Mouse (Mus musculus) adrenal gland, adult (tissue): ENCODE measurements around the gene Stt3b.

Experiments used
- DNase-seq, 2 experiments: peaks; one replicate each; pipeline ENCODE4 v3.0.0; 2022 to 2023; ENCODE audit warnings: low spot score in 1 of 2; ENCODE audit not compliant: inconsistent age in 2 of 2

The Stt3b gene

DNA sequence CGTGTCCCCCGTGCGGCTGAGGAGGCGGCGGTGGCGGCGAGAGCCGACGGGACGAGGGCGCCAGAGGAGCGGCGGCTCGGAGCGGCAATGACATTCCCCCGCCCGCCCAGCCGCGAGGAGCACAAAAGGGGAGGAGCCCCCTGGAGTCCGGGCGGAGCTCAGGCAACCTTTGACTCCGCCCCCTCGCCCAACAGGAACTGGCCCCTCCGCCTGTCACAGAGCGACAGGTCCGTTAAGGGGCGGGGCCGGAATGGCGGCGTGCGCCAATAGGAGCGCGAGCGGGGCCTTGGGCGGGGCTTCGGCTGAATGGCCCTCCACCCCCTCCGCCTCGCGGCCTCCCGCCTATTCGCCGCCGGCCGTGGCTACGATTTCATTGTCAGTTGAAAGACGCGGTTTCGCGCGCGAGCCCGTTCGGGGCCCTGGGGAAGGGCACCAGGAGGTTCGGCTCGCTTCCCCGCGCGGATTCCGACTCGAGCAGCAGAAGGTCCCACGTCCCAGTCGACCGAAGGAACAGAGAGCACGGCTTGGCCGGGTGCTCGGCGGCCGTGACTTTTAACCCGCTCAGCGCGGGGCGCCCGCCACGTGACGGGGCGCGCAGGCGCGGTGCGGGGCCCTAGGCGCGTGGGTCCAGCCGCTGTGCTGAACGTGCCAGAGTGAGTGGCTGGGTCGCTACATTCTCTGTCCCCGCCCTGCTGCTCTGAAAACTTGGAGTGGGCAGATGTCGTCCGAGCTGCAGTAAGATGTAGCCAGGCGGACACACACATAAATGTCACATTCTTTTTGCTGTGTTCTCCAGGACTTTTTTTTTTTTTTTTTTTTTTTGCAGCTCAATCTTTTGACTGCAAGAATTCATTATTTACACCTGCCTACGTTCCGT lies at the start of gene Stt3b:
Gene Stt3b (minus strand): TSS at position 76 of the 877 bp plus-strand sequence.
- peak; percentile 100 for DNase-seq

DNA sequence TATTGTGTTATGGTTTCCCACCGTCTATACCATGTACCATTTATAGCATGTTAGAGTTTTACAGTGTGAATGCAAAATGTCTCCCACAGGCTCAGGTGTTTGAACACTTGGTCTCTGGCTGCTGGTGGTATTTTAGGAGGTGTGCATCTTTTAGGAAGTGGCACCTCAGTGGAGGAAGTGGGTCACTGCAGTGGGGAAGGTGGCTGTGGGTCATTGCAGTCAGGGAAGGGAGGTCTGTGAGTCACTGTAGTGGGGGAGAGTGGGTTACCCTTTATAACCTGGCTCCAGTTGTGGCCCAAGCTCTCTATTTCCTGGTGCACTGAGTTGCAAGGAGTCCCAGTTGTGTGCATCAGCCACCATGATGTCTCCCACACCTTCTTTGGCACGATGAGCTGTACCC lies 48.2 kb upstream of the Stt3b start:
- DNase-seq: no peak

DNA sequence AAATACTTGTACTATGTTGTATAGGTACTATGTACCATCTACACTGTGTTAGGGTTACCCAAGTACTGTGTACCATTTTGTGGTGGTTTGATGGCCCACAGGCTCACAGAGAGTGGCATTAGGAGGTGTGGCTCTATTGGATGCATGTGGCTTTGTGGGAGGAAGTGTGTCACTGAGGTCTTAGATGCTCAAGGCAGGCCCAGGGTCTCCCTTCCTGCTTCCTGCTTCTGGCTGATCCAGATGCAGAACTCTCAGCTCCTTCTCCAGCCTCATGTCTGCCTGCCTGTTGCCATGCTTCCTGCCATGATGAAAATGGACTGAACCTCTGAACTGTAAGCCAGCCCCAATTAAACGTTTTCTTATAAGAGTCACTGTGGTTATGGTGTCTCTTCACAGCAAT lies 47.8 kb upstream of the Stt3b start:
- no peak for DNase-seq

DNA sequence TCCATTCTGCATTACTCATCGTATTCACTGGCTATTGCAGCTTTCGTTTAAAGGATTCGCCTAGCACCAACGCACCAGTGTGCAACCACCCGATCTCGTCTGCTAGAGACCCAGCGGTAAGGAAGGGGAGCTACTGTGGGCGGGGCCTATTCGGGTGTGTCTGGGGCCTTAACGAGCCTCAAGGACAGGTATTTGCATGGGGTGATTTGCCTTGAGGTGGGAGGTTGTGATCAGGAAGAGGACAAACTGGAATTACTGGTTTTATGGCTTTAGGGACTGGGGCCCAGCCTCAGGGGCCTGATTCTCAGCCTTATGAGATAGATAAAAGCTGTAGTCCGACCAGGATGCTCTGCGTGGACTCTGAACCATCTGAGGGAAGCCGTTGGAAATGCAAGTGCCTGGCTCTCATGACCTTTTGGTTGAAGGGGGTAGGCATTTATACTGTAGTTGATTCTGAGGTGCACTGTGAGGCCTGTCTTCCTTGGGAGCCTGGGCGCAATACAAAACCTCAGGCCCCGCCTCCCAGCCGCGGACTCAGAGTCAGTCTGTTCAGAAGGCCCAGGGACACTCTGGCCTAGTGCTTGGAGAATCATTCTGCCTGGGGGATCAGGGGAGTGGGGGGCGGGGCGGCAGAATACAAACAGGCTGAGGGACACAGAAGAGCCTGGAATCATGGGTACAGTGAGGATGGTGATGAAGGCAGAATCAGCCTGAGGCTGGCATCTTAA lies 46.7 kb upstream of the Stt3b start:
- DNase-seq: no peak

- DNase-seq: no peak
Measured at GRCm38 (mm10) chr9:115355972-115356371, 45.8 kb upstream of the Stt3b start.

DNA sequence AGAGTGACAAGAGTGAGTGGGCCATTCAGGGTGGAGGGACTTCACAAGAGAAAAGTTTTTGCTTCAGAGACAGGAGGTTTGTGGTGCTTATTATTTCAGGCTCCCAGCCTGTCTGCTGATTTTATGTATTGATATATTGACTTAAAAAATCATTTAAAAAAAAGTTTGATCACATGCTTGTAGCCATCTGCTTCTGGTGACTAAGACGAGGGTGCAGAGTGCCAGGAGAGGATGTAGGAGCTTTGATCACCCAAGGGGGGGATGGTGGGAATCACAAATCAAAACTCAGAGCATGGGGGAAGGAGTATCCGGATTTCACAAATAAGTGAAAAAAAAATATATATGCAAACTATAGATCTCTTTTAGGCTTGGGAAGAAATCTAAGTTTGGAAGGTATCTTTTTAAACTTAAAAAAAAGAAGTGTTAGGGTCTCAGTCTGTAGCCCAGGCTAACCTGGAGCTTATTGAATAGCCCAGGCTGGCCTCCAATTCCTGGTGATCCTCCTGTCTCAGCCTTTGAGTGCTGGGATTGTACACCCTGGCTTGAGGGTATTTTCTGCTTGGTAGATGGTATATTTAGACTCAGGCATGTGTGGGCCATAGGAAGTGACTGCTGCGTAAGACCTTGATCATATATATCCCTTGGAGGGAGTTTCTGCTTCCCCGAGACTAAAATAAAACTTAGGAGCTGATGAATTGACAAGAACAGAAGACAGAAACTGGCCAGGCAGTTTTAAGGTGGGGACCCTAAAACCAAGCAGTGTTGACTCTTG lies 39.7 kb upstream of the Stt3b start:
- no peak for DNase-seq

- DNase-seq: no peak
Measured at GRCm38 (mm10) chr9:115349106-115349505, 38.9 kb upstream of the Stt3b start.

- DNase-seq: no peak
Measured at GRCm38 (mm10) chr9:115344930-115345329, 34.7 kb upstream of the Stt3b start.

GRCm38 (mm10) chr9:115341576-115341975 lies 31.4 kb upstream of the Stt3b start:
- DNase-seq: no peak

- DNase-seq: no peak
Measured at GRCm38 (mm10) chr9:115340212-115340815, 30.1 kb upstream of the Stt3b start.

- no peak for DNase-seq
Measured at GRCm38 (mm10) chr9:115338816-115339215, 28.6 kb upstream of the Stt3b start.

DNA sequence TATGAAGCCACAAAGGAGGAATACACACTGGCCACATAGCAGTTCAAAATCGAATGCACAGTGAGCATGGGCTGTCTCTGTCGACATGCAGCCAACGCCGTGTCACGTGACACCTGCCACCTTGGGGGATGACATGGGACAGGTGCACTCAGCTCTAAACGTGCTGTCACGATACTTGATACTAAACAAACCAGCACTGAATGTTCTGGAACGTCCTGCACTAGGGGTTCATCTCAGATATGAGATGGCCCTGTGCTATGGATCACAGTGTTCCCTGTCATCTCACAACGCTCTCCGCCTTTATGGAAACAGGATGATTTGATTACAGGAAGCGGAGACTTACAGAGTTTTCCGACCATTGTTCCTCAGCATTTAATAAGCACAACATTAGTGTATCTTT lies 22.8 kb upstream of the Stt3b start:
- peak in 1 of 2 experiments; percentile 9 for DNase-seq

DNA sequence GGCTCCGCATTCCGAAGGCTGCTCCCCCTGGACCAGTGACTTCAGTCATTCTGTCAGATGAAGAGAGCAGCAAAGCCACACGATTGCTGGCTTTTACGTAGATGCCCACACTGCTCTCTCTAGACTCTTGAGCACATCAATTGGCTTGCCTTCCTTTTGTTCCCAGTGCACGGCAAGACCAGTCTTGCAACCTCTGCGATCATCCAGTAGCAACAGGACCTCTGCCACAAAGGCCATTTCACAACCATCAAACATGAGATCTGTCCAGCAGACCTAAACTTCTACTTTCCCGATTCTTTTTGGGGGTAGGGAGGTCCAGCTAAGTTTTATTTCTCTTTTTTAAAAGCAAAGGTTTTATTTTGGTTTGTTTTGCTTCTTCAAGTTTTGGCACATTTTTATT lies 22.1 kb upstream of the Stt3b start:
- no peak for DNase-seq

GRCm38 (mm10) chr9:115330861-115331476 lies 20.7 kb upstream of the Stt3b start:
- no peak for DNase-seq

DNA sequence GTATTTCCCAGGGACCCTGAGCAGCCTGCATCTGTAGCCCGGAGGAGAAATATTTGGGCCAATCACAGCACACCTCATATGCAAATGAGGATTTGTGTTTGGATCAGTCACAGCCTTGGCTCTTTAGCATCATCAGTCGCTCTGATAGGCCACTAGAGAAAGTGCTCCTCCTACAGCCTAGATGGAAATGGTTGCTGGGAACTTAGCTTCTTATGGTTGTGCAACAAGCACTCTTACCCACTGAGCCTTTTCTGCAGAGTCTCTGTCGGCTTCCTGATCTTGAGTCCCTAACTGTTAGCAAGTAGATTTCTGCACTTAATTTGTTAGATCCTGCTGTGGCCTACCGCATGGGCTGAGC lies 16.3 kb upstream of the Stt3b start:
- DNase-seq: no peak

- DNase-seq: no peak
Measured at GRCm38 (mm10) chr9:115325831-115326532, 15.8 kb upstream of the Stt3b start.

DNA sequence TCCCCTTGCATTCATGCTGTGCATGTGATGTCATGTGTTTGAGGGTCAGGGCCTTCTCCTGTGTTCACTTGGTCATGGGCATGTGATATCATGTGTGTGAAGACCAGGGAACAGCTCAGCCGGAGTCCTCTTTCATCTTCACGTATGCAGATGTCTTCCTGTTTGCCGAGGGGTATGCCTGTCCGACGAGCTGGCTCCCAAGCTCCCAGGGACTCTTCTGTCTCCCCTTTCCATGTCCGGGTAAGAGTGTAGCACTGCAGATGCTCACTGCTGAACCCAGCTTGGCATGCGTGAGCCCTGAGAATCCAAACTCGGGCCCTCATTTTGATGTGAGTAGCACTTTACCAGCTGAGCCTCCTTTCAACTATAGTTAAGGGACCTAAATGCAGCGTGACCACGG lies 13.4 kb upstream of the Stt3b start:
- no peak for DNase-seq

GRCm38 (mm10) chr9:115322385-115322784 lies 12.2 kb upstream of the Stt3b start:
- DNase-seq: no peak

DNA sequence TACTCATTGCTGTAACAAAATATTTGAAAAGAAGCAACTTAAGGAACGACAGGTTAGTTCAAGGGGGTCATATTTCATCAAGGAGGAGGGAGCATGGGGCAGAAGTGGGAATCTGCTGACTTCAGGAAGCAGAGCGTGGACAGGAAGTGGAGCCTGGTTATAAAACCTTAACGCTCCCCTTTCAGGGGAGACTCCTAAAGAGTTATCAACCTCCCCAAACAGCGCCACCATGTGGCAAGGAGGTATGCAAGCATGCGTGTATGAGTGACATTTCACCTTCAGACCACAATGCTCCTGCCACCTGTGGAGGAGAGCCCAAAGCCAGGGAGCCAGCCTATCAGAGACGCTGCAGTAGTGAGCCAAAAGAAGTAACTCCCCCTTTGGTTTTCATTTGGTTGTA lies 10.8 kb upstream of the Stt3b start:
- no peak for DNase-seq

GRCm38 (mm10) chr9:115320156-115320555 lies 9.9 kb upstream of the Stt3b start:
- DNase-seq: no peak
